Mouse (Mus musculus) mature B cell (primary cell): ENCODE measurements around the gene Rad23b.
"Not testable (repeated sequence)": the region's sequence is repeated elsewhere in the genome, so short reads cannot be mapped to it uniquely, and the experiment has no call there.

Experiments used
- in situ Hi-C: fragments of 300-500 bp; cut with MboI; formaldehyde crosslinking; loops from 2 replicates; pipeline ENCODE4 v1.14.3; 2019

The Rad23b gene

DNA sequence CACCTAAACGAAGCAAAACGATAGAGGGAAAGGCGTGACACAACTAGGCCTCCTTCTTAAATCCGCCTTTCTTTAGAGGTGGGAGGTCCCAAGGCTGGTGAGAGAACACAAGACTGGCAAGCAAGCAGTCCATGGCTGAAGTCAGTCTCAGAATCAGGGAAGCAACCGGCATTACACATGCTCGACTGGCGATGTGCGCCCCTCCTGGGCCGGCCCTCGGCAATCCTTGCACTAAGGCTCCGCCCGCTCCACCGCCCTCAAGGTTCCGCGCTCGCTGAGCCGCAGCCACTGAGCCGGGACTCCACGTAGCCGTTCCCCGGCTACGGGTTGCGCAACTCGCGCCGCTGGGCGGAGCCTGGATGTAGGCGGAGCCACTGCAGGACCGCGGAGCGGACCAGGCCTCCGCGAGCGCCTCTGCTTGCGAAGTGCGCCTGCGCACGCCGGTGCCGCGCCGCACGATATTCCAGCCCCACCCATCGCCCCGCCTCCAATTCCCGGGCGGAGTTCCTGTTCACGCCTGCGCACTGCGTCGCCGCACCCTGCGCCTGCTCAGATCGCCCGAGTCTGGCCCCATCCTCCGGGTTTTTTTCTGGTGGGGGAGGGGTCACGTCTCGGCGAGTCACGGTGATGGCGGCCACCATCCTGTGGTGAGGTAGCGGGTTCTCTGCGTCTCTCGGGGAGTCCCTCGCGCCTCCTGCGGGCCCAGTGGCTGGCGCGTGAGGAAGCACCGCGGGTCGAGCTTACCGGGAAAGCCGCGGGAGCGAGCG lies at the start of gene Rad23b:
TSS of gene Rad23b (plus strand) at position 592 of the 767 bp plus-strand sequence.
- in situ Hi-C loops = no loop called here

DNA sequence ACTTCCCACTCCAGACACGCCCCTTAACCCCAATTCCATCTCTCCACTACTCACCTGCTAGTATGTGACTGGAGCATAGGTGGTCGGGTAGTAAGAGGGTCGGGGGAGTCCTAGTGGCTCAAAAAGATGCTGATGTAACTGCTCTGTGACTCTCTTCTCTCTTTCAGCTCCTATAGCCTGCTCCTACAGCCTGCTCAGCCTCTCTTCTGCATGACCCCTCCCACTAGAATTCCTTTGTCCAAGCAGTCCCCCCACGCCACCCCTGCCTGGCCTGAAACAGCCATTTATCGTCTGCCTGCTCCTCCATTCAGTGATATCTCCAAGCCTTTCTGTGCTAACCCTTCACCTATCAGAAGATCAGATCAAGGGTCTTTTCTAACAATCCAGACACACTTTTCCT lies 45.7 kb upstream of the Rad23b start:
- in situ Hi-C loops = no loop called here

DNA sequence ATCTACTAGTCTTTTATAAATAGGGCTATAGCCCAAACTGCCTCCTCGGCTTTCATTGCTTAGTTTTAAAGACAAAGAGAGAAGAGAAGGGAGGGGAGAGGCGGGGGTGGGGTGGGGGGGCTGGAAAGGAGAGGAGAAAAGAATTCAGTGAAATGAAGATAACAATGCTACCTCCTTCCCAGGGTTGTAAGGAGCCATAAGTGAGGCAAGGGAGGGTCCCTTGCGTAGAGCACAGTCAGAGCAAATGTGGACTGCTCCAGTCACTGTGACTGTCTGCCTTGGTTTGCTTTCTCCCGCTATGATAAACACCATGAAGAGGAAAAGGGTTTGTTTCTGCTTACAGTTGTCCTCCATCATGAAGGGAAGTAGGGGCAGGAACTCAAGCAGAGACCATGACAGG lies 43.2 kb upstream of the Rad23b start:
- in situ Hi-C loops = no loop called here

DNA sequence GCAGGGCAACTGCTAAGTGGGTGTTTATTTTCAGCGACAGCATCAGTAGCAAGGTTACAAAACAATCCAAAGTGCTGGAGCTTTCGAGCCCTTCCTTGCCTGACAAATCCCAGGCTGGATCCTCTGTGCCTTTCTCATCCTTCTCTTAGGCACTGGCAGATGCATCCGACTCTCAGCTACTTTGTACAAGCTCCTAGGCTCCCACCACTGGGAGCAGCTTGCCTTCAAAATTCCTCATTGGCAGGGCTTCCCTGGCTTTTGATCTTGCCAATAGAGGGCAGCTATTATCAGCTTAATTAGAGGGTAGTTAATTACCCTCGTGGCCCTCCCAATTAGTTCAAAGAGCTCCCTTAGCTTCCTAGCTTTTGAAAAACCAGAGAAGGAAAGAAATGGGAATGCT lies 33.1 kb upstream of the Rad23b start:
- in situ Hi-C loops = no loop called here

- in situ Hi-C loops = not testable (repeated sequence)
Observed at GRCm38 (mm10) chr4:55318350-55318749, 31.5 kb upstream of the Rad23b start.

DNA sequence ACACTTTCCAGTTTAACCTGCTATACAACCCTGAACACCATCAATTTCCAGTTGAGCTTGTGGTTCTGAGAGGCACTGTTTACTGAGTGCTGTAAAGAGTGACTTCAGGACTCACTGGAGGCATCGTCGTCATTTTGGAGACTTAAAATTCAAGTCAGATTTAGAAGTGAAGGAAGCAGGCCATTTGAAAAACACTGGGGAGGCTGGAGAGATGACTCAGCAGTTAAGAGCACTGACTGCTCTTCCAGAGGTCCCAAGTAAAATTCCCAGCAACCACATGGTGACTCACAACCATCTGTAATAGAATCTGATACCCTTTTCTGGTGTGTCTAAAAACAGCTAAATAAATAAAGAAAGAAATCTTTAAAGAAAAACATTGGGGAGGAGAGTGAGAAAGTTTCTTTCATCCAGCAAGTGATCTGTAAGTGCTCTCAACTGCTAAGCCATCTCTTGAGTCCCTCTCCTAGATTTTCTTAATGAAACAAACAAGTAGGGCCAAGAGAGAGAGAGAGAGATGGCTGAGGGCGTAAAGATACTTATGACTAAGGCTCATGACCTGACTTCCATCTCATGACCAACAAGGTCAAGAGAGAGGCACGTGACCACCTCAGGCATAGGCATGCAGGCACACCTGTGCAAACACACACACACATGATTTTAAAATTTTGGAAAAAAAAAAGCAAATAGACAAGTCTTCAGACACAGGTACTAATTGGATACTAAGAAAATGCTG lies 23.9 kb upstream of the Rad23b start:
- in situ Hi-C loops = no loop called here

GRCm38 (mm10) chr4:55327508-55327907 lies 22.3 kb upstream of the Rad23b start:
- in situ Hi-C loops = no loop called here

DNA sequence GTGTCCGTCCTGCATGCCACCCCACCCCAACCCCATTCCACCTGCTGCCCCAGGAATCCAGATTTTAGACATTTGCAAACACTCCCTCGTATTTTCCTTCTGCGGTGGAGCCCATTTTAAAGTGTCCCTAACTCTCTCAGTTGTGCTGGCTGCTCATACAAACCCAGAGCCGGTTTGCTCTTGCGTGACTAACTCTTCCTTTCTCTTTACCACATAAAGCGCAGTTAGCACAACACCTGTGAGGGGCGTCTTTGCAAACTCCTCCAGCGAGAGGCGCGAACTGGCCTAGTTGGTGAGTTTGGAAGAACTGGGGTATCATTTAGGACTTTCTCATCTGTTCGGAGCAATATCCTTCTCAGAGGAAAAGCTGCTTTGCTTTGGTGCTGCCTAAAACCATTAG lies 21.4 kb upstream of the Rad23b start:
- in situ Hi-C loops = no loop called here

GRCm38 (mm10) chr4:55328928-55329327 lies 20.9 kb upstream of the Rad23b start:
- in situ Hi-C loops = not testable (repeated sequence)

- in situ Hi-C loops = no loop called here
Observed at GRCm38 (mm10) chr4:55329621-55330346, 20.1 kb upstream of the Rad23b start.

DNA sequence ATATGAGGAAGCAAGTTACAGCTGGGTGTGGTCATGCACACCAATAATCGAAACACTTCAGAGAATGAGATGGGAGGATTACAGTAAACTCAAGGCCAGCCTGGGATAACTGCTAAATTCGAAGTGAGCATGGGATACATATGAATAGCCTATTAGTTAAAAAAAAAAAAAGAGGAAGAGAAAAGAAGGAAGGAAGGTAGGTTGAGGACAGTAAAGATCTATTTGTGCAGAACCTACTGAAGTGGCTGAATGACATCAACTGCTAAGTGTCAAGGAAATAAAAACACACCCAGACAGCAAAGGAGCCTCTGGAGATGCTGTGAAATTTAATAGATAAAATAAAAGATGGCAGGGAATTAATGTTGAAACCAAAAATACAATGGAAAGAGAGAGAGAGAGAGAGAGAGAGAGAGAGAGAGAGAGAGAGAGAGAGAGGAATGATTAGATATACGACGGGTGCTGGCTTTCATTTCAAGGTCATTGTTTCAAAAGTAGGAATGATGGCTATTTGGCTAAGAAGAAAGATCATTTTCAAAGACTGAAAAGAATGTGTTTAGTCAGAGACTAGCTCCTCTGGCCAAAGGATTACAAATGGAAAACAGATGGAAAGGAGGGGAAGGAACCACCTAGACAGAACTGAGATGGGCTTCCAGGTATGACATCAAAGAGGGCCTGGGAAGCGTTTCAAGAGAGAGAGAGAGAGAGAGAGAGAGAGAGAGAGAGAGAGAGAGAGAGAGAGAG lies 14.6 kb upstream of the Rad23b start:
- in situ Hi-C loops = no loop called here

DNA sequence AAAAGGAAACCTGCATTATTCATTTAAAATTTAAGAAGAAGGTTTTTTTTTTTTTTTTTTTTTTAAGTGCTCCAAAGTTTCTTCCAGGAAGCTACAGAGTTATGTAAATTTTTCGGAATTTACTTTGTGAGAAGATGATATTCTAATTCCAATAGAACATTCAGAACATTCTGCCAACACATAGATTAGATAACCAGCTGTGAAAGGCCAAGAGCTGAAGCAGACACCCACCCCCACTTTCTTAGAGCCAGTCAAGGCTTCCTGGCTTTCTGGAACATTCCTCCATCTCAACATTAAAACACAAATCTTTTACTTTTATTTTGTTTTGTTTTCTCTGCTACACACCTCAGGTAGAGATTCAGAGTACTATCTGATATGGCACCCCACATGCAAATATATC lies 10.9 kb upstream of the Rad23b start:
- in situ Hi-C loops = no loop called here

DNA sequence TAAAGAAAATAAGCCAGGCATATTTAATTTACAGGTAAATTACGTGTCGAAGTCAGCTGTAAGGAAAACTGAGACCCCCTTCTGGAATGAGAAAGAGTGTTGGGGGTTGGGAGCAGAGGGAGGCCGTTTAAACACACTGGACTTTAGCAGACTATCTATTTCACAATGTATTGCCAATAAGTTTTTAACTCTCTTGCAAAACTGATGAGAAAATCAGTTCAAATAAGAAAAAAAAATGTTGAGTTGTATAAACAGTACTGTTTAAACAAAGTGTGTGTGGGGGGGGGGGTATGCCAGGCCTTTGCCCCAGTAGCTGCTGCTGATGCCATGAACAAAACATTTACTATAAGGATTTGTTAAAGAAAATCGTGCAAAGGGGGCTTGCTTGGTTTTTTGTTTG lies 10.5 kb upstream of the Rad23b start:
- in situ Hi-C loops = no loop called here

GRCm38 (mm10) chr4:55341797-55342196 lies 8.0 kb upstream of the Rad23b start:
- in situ Hi-C loops = no loop called here

DNA sequence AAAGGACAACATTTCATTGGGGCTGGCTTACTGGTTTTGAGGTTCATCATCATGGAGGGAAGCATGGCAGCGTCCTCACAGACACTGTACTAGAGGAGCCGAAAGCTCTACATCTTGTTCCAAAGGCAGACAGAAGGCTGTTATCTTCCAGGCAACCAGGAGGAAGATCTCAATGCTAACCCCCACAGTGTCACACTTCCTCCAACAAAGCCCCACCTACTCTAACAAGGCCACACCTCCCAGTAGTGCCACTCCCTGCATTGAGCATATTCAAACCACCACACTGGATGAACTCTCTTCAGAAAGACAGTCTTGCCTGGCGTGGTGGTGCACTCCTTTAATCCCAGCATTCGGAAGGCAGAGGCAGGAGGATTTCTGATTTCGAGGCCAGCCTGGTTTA lies 7.2 kb upstream of the Rad23b start:
- in situ Hi-C loops = no loop called here

GRCm38 (mm10) chr4:55343287-55343686 lies 6.6 kb upstream of the Rad23b start:
- in situ Hi-C loops = no loop called here

DNA sequence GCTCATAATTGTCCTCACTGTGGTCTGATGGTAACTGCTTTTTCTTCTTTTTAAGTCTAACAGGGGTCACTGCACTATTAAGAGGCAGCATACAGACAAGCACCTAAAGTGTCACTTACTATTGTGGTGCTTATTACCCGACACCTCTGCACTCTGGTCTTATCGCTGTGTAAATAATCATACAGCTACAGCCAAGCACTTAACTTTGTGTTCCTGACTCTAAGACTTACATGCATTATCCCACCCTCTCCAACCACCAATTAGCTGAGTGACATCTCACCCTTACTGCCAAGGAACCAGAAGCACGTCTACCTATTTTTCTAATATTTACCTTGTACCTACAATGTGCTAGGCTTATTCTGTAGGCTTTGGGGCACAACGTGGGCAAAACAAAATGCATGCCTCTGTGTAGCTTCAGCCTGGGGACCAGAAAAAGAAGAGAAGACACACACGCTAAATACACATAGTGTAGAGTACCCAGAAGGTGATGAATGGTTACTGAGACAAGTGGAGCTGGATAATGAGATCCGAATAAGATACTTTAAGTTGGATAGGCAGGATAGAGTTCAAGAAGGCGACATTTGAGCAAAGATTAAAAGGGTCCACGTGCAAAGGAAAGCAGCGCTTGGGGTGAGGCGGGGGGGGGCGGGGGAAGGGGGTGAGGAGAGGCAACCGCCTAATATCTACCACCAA lies 938 bp upstream of the Rad23b start:
- in situ Hi-C loops = no loop called here

- in situ Hi-C loops = no loop called here
Observed at GRCm38 (mm10) chr4:55350219-55350931, 532 bp downstream of the Rad23b start.

DNA sequence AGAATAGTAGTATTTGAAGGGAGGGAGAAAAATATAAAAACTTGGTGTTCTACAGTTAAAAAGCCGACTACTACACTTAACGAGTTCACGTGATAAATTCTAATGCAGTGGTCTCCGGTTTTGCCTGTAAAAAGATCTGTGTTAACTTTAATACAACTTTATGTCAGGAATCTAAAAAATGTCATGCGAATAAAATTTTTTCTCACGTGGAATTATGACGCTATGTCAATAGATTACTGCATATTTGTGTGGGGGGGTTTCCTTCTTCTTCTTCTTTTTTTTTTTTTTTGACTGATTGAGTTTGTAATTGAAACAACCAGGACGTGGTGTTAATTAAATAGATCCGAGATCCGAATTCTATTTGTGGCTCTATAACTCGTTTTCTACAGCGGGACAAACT lies 1.2 kb downstream of the Rad23b start:
- in situ Hi-C loops = no loop called here

DNA sequence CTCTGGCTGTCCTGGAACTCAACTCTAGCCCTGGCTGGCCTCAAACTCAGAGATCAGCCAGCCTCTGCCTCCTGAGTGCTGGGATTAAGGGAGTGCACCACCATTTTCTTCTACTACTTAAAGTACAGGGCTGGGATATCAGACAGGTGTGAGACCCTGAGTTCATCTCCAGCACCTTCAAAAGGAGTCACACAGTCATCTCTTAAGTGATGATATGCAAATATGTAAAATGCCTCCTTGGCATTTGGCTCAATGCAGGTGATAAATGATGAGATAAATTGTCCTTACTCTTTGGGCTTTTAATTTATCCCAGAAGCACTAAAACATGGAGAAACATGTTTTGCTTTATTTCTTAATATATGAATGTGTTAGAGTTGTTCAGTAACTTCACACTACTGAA lies 2.0 kb downstream of the Rad23b start:
- in situ Hi-C loops = no loop called here

GRCm38 (mm10) chr4:55354038-55354437 lies 4.2 kb downstream of the Rad23b start:
- in situ Hi-C loops = no loop called here
